Mouse (Mus musculus) adrenal gland, postnatal 10 days (tissue): ENCODE measurements around the gene Kxd1. TPM values are rescaled to one million over a fixed set of nuclear protein-coding genes. Genes with fewer than 3 reads are reported as not detected.
A peak's percentile ranks its signal among the peaks of the same experiment; 100 is the strongest.

ENCODE experiments used
- DNase-seq: peaks from one replicate; pipeline ENCODE4 v3.0.0; 2021; ENCODE audit warnings: mixed read lengths
- total RNA-seq, 2 experiments: library from RNA; stranded (reverse); gene quantifications; 2 replicates each; pipeline ENCODE4 v1.2.3; 2021

The Kxd1 gene
- total RNA-seq, 2 experiments from 2014 or later = 84.0 to 97.4 TPM

DNA sequence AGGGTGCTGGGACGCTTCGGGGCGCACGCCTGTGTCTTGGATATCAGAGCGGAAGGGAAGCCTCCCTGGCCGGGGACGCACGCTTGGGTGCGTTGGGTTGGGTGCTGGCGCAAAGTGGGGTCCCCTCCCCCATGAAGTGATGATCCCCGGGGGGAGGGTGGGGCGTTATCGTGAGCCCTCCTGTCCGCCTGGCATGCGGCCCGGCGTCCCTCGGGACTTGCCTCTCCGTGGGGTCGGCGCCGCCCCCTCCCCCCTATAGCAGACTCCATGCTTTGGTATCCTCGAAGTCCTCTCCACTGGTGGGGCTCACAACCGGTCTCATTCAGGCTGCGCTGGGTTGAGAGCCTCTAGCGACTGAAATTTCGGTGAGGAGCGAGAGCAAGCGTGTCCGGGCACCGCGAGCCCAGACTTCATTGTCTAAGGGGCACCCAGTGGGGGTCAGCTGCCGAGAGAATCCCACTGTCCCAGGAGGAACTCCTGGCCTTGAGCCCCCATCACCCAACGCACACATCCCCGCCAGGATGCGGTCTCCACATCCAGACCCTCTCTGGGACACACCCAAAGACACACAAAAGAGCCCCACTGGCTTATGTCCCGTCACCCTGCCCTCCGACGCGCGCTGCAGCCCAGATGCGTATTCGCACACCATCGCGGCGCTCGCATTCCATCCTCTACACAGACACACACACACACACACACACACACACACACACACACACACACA lies 33.9 kb downstream of the Kxd1 start:
- no peak for DNase-seq

DNA sequence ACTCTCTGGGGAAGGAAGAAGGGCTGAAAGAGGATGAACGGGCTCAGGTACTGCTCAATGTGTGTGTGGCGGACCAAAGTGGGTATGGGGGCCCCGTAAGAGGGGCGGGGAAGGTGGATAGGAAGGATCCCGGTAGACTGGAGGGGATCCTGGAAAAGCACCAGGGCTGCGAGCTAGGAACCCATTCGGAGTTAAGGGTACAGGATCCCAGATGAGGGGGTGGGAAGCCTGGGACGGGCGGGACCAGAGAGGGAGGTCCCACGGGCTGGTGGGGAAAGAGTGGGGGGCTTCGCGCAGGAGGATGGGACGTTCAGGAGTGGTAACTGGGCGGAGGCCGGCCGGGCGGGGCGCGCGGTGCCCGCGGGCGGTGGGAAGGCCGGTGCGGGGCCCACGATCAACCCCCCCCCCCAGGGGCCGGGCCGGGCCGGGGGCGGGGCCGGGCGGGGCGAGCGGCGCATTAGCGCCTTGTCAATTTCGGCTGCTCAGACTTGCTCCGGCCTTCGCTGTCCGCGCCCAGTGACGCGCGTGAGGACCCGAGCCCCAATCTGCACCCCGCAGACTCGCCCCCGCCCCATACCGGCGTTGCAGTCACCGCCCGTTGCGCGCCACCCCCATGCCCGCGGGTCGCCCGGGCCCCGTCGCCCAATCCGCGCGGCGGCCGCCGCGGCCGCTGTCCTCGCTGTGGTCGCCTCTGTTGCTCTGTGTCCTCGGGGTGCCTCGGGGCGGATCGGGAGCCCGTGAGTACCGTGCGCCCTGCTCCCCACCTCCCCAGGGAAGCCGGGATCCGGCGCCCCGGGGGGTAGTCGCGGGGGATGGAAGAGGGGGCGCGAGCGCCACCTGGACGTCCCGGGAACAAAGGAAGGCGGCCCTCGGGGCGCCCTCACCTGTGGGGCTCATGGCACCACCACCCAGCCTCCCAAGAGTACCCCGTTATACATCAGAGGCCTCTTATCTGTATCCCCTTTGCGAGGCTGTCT lies 34.8 kb downstream of the Kxd1 start, which contains the start of gene Crlf1:
Gene Crlf1 (plus strand): TSS at position 495 of the 977 bp plus-strand sequence.
- DNase-seq = no peak

- no peak for DNase-seq
Measured at GRCm38 (mm10) chr8:70490880-70491495, 36.8 kb downstream of the Kxd1 start.

GRCm38 (mm10) chr8:70490061-70490879 lies 37.5 kb downstream of the Kxd1 start:
- no peak for DNase-seq

DNA sequence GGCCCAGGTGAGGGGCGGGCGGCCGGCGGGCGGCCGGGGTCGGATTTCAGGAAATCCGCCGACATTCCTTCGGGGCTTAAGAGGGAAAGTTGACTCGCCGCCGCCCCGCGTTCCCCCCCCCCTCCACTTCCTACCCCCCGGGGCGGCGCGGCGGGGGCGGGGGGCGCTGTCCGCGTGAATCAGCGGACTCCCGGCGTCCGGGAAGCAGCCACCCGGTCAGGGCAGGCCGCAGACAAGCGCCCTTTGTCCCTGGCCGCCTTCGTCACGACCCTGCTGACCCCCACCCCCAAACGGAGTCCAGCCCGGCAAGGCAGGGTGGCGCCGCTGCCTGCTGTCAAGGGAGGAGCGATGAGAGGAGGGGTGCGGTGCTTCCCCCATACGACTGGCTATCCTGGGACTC lies 38.2 kb downstream of the Kxd1 start:
- DNase-seq = no peak

GRCm38 (mm10) chr8:70488931-70489470 lies 38.8 kb downstream of the Kxd1 start:
- DNase-seq = no peak

GRCm38 (mm10) chr8:70487993-70488796 lies 39.6 kb downstream of the Kxd1 start:
- peak; percentile 43 for DNase-seq

- no peak for DNase-seq
Measured at GRCm38 (mm10) chr8:70486941-70487520, 40.7 kb downstream of the Kxd1 start, which contains the start of gene Tmem59l. Gene Tmem59l (minus strand): TSS chr8:70487358.

DNA sequence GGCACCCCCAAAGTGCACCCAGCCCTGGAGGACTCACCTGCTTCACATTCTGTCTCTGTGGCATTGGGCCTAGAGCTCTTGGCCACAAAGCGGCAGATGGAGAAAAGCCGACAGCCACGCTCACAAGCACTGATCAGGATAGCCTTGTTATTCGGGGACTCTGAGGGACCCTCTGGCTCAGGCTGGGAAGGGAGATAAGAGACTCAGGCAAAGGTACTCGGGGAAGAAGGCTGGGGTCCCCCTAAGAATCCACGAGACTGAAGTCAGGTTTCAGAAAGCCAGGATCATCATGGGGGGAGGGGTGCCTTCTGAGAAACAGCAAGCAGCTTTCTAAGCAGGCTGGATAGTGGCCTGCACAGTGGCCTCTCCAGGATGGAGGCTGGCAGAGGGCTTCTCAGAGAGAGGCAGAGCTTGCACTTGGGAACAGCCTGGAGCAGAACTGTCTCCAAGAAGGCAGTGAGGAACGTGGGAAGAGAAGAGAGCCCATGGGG lies 41.5 kb downstream of the Kxd1 start:
- DNase-seq = no peak

DNA sequence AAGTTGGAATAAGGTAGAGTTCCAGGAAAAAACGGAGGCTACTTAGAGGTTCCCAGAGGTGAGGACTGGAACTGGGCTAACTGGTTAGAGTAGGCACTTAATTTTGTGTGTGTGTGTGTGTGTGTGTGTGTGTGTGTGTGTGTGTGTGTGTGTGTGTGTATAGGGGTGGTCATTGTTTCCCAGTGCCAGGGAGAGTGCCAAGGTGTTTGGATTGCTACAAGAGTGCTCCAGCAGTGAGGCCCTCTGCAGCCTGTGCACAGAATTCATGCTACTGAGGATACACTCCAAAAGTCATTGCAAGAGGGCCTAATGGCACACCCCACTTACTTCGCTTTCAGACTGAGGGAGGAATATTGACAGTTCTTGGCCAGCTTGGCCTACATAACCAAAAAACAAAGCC lies 44.8 kb downstream of the Kxd1 start:
- DNase-seq = no peak

DNA sequence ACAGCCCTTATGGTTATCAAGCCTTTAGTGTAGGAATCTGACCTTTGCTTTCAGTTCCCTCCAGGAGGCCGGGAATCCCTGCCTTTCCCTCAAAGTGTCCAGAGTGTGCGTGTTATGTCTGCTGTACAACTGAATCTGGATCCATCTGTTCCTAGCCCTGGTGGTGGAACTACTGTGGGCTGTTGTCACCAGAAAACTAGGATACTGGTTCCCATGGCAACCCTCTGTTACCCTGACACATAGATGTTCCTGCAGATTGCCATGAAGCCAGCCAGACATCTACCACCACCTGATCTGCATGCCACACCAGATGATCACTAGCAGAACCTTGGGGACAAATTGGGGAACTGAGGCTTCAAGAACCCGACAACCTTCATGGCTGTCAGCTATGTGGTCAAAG lies 45.8 kb downstream of the Kxd1 start:
- DNase-seq = no peak

DNA sequence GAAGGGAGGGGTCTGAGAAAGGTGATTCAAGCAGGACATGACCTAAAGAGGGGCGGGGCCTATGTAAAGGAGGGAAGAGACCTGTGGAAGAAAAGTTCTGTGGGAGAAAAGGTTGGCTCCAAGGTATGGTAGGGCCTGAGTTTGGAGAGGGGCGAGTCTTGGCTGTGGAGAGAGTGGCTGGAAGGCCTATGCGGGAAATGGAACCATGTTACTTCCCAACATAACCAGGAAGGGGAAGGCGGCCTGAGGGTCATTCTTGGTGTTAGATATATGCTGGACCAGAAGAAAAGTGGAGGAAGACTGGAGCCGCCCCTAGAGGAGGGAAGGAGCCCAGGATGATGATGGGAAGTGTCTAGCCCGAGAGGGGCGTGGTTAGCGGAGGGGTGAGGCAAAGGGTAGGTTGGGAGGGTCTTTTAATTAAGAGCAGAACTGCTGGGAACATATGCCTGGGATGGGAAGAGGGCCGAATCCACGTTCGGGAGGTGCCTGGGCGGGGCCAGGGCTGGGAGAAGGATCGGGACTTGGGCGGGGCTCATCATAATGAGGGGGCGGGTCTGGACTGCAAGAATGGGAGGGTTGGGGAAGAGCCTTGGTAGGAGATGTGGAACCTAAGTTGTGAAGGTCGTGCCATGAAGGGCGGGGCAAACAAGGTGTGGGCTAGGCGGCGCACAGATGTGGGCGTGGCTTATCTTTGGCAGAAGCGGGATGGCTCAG lies 50.3 kb downstream of the Kxd1 start:
- peak; percentile 25 for DNase-seq

DNA sequence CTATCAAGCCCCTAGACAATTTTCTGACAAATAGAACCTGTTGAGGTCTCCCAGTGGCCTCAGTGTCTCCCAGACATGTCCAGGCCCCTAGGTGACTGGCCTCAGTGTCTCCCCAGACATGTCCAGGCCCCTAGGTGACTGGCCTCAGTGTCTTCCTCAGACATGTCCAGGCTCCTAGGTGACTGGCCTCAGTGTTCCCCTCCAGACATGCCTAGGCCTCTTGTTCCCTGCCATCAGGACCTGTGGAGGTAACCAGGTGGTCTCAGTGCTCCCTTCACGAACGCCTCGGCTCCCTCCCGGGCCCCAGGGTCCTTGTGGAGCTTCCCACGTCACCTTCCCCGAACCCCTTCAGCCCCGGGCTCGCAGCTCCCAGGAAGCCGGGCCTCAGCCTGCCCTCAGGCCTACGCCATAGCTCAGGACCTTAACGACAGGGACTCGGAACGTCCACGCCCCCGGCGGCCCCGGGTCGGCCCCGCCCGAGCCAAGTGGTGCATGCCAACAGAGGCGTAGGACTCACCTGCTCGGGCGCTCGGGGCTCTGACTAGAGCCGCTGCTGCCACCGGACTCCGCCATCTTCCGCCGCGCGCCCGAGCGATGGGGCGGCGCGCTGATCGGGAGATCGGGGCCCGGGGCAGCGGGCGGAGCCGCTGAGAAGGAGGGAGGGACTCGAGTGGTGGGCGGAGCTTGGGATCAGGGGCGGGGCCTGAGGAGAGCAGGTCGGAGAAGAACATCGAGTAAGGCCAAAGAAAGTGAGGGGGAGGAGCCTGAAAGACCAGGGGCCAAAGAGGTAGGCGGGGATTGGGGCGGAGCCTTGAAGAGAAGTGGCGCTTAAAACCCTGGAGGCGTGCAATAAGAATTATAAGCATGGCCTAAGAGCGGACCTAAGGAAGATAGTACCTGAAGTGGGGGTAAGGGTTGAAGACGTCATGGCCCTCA lies 51.2 kb downstream of the Kxd1 start, which contains the start of gene Klhl26:
Gene Klhl26 (minus strand): TSS at position 636 of the 936 bp plus-strand sequence.
- DNase-seq = peak; percentile 98

GRCm38 (mm10) chr8:70471856-70472255 lies 55.9 kb downstream of the Kxd1 start:
- DNase-seq = no peak

DNA sequence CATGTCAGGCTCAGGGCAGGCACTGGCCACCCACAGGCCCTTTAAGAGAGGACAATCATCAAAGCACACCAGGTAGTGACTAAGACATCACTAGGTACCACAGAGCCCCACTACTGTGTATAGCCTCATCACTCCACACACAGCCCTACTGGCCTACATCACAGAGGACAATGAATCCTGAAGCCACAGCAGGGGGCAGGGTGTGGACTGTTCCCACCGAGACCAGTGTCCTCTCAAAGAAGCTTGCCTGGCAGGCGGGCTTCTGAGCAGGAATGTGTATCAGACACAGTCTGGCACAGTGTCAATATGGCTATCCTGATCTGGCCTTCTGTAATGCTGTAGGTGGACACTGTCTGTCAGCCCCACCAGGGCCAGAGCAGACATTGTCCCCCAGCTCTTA lies 57.8 kb downstream of the Kxd1 start:
- no peak for DNase-seq

- no peak for DNase-seq
Measured at GRCm38 (mm10) chr8:70469295-70469916, 58.4 kb downstream of the Kxd1 start.

DNA sequence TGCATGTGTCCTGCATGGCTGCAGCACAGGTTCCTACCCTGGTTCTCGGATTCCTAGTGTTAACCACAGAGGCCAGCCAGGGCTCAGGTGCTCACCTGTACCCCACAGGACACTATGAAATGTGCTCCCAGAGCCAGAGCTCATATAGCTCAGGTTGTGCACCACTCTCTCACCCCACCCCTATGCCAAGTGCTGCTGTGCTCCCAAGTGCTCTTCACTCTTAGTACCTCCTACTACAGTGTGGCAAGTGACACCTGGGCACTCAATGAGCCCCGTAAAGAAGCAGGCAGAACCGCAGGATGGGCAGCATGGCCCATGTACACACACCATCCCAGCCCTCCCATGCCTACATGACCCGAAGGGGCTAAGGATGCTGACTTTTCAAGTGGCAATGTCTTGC lies 59.0 kb downstream of the Kxd1 start:
- no peak for DNase-seq

- DNase-seq = no peak
Measured at GRCm38 (mm10) chr8:70467907-70468306, 59.8 kb downstream of the Kxd1 start.
